Mouse (Mus musculus) kidney, embryonic 16.5 days (tissue): ENCODE data around the gene Axin2. TPM values are rescaled to one million over a fixed set of nuclear protein-coding genes. Genes with fewer than 3 reads are reported as not detected.
A peak's percentile ranks its signal among the peaks of the same experiment; 100 is the strongest.

Source experiments
- ATAC-seq: fragments of 200-750 bp; cut with Nextera tagmentation; 2 replicates; pipeline ENCODE4 v1.8.0; 2017; ENCODE audit warnings: moderate TSS enrichment; ENCODE audit not compliant: low FRiP score, low TSS enrichment
- H3K27ac ChIP-seq: fragments of 300-500 bp; sonication (generic); 2 replicates; pipeline ENCODE4 v1.5.1; 2014; ENCODE audit warnings: low read length
- H3K27me3 ChIP-seq: fragments of 300-500 bp; sonication (generic); 2 replicates; pipeline ENCODE4 v1.6.1; 2014; ENCODE audit warnings: low read length, control low read depth, mixed read lengths; ENCODE audit not compliant: insufficient read depth
- H3K36me3 ChIP-seq: fragments of 300-500 bp; sonication (generic); 2 replicates; pipeline ENCODE4 v1.6.1; 2014; ENCODE audit warnings: low read length, control low read depth, mixed read lengths; ENCODE audit not compliant: insufficient read depth
- H3K4me1 ChIP-seq: fragments of 300-500 bp; sonication (generic); 2 replicates; pipeline ENCODE4 v1.6.1; 2014; ENCODE audit warnings: low read length, control low read depth, mixed read lengths; ENCODE audit not compliant: insufficient read depth
- H3K4me2 ChIP-seq: fragments of 300-500 bp; sonication (generic); replicated peaks from 2 replicates; pipeline ENCODE4 v1.6.1; 2014; ENCODE audit warnings: low read depth, low read length
- H3K4me3 ChIP-seq: fragments of 300-500 bp; sonication (generic); 2 replicates; pipeline ENCODE4 v1.5.1; 2014; ENCODE audit warnings: mild to moderate bottlenecking, low read length
- H3K9ac ChIP-seq: fragments of 300-500 bp; sonication (generic); replicated peaks from 2 replicates; pipeline ENCODE4 v1.6.1; 2014; ENCODE audit warnings: low read length
- H3K9me3 ChIP-seq: fragments of 300-500 bp; sonication (generic); 2 replicates; pipeline ENCODE4 v1.6.1; 2016; ENCODE audit warnings: low read length, control low read depth
- WGBS: fragments of 180-500 bp; shearing (Covaris S2); extraction: QIAGEN DNeasy Blood & Tissue Kit; methylation state at CpG from one replicate; pipeline ENCODE4 v1.1.7; 2014; 5-methylcytosine and 5-hydroxymethylcytosine counted together
- polyA plus RNA-seq: library from polyadenylated mRNA; unstranded; fragments of >200 nt; fragmentation: Nextera tagmentation; extraction: Ambion mirVana; gene quantifications from 2 replicates; pipeline ENCODE4 v1.2.1, GENCODE M21; 2015

Gene Axin2
- polyA plus RNA-seq, 1 experiment from 2014 or later = 4.7 TPM

DNA sequence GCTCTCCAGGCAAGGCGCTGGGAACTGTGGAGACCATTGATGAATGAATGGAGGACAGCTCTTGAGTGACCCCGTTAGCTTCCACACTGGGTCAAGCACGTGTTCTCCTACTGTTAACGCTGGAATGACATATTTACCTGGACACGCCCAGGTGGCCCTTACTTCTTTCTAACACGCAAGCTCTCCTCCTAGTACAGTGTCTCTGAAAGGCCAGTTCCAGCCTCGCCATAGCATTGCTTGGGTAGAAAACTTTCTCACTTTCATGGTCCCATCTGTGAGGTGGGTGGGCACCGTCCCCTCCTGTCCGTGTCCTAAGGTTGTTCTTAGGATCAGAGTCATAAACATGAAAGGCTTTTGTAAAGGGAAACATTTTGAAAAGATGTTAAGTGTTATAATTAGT, 5.7 kb downstream of the Axin2 start:
- Histone ChIP-seq H3K27me3 (no peaks in the 10 kb centered on the region), H3K4me1 (peaks cover 76% of the 10 kb centered on the region), H3K36me3 (no peaks in the 10 kb centered on the region), H3K9ac (no peak overlapping the region), H3K4me2 (peak overlapping the region; percentile 81), H3K9me3 (no peaks in the 10 kb centered on the region), H3K27ac (no peak overlapping the region), H3K4me3 (no peak overlapping the region)
- 60% methylated on average over 9 of the region's 9 CpGs for WGBS
- no peak for ATAC-seq

DNA sequence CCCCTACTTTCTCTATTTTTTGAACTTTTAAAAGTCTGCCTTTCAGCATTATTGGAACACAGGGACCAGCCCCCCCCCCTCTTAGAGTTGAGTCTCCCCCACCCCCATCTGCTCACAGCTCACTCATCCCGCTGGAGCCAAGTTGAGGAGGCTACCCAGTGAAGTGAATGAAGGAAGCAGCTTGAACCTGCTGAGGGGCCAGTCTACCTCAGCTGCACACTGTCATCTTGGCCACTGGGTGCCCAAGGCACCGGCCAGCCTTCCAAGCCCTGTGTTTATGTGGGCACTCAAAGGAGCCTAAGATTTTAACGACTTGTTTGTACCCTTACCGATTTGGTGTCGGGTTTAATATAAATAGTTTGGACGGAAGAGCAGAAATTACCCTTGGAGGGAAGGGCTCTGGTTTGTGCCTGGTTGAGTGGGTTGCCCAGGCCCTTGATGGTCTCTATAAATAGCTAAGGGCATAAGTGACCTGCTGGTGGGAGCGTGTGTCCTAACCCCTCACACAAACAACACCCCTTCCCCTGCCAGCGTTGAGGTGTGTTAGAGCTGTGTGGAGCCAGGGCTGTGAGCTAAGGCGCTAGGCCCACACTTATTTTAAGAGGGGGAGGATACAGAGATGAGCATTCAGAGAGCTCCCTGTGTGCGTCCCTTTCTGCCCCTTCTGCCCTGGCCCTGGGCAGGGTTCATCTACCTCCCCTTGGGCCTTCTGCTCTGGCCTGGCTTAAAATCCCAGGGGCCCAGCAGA, 6.4 kb downstream of the Axin2 start:
- ATAC-seq = no peak
- Histone ChIP-seq H3K27me3 (no peaks in the 10 kb centered on the region), H3K4me2 (peak overlapping the region; percentile 15; the same call in 1 of the 2 replicates), H3K4me1 (peaks cover 77% of the 10 kb centered on the region), H3K9ac (peak overlapping the region; percentile 10), H3K27ac (no peak overlapping the region), H3K9me3 (no peaks in the 10 kb centered on the region), H3K4me3 (no peak overlapping the region), H3K36me3 (peaks cover 2% of the 10 kb centered on the region)
- WGBS = 36% methylated on average over 10 of the region's 10 CpGs

GRCm38 (mm10) chr11:108927093-108927444, 6.9 kb downstream of the Axin2 start:
- H3K9ac ChIP-seq = peak overlapping the region; percentile 10
- H3K4me2 ChIP-seq = peak overlapping the region; percentile 15; the same call in 1 of the 2 replicates
- no peak overlapping the region for H3K27ac ChIP-seq
- peaks cover 7% of the 10 kb centered on the region for H3K36me3 ChIP-seq
- ATAC-seq = no peak
- H3K9me3 ChIP-seq = no peaks in the 10 kb centered on the region
- peaks cover 77% of the 10 kb centered on the region for H3K4me1 ChIP-seq
- no peak overlapping the region for H3K4me3 ChIP-seq
- H3K27me3 ChIP-seq = no peaks in the 10 kb centered on the region
- 38% methylated on average over 13 of the region's 13 CpGs for WGBS

DNA sequence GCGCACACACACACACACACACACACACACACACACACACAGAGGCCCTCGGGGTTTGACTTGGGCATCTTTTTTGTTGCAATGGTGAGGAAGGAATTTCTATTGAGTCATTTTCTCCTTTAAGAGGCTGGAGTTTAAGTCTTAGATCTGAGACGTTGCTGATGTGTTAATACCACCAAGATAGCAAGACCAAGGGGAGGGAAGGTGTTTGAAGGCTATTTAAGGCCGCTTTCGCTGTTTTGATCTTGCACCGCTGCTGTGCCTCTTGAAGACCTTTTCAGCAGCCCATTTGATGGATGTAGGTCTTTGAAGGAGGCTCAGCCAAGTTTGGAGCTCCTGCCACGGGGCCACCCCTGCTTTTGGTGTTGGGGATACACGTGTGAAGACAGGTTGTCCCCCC, 7.9 kb downstream of the Axin2 start:
- Histone ChIP-seq H3K27me3 (no peaks in the 10 kb centered on the region), H3K4me2 (no peak overlapping the region), H3K4me3 (no peak overlapping the region), H3K27ac (no peak overlapping the region), H3K9me3 (no peaks in the 10 kb centered on the region), H3K4me1 (peaks cover 70% of the 10 kb centered on the region), H3K9ac (no peak overlapping the region), H3K36me3 (peaks cover 17% of the 10 kb centered on the region)
- ATAC-seq = no peak
- WGBS = 55% methylated on average over 8 of the region's 8 CpGs

DNA sequence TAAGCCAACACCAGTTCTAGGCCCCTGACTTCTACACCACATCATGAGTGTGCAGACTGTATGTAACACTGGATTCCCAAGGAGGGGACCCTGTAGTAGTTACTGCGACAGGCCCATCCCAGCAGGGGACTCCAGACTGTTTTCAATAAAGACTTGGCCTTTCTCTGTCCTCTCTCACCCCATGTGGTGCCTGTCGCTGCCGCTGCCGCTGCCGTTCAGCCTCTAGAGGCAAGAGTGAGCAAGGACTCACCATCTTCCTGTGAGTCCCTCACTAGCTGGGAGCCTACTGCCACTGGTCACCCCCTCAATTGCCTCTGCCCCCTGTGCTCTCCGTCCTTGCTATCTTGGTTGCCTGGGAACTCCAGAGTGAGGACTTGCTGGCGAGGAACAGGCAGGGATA, 8.6 kb downstream of the Axin2 start:
- H3K27ac ChIP-seq = no peak overlapping the region
- no peaks in the 10 kb centered on the region for H3K27me3 ChIP-seq
- no peak overlapping the region for H3K4me2 ChIP-seq
- peaks cover 64% of the 10 kb centered on the region for H3K4me1 ChIP-seq
- no peak overlapping the region for H3K9ac ChIP-seq
- no peak for ATAC-seq
- 33% methylated on average over 7 of the region's 7 CpGs for WGBS
- H3K4me3 ChIP-seq = no peak overlapping the region
- no peaks in the 10 kb centered on the region for H3K9me3 ChIP-seq
- H3K36me3 ChIP-seq = peaks cover 18% of the 10 kb centered on the region

DNA sequence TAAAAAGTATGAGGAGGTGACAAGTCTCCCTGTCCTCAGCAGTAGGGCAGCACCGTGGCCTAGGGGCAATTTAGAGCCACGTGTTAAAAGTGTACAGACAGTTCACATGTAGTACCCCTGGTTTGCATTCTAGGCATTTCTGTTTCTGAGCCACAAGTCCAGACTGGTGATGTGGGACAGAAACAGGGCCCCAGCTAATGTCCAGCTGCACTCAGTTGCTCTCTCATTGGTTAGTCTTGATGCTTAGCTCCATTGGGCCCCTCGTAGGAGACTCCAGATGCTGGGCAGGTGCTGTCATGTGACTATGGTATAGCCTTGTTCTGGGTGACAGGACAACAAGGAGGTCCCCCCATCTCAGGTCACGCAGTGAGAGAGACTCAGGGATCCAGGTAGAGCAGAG, 9.0 kb downstream of the Axin2 start:
- ATAC-seq = no peak
- H3K4me1 ChIP-seq = peaks cover 60% of the 10 kb centered on the region
- peaks cover 18% of the 10 kb centered on the region for H3K36me3 ChIP-seq

GRCm38 (mm10) chr11:108929700-108930099, 9.6 kb downstream of the Axin2 start:
- Histone ChIP-seq H3K9me3 (no peaks in the 10 kb centered on the region), H3K4me3 (no peak overlapping the region), H3K9ac (no peak overlapping the region), H3K36me3 (peaks cover 23% of the 10 kb centered on the region), H3K4me1 (peaks cover 54% of the 10 kb centered on the region), H3K4me2 (no peak overlapping the region), H3K27ac (no peak overlapping the region), H3K27me3 (no peaks in the 10 kb centered on the region)
- no peak for ATAC-seq
- 59% methylated on average over 6 of the region's 6 CpGs for WGBS

More for the DNA sequence above, 9.0 kb downstream of the Axin2 start:
- H3K27ac ChIP-seq = no peak overlapping the region
- H3K4me3 ChIP-seq = no peak overlapping the region
- 45% methylated on average over 4 of the region's 4 CpGs for WGBS
- no peaks in the 10 kb centered on the region for H3K27me3 ChIP-seq
- no peak overlapping the region for H3K9ac ChIP-seq
- H3K4me2 ChIP-seq = no peak overlapping the region
- H3K9me3 ChIP-seq = no peaks in the 10 kb centered on the region

- no peaks in the 10 kb centered on the region for H3K27me3 ChIP-seq
- H3K4me3 ChIP-seq = no peak overlapping the region
- H3K4me2 ChIP-seq = 0 out of 2 replicates have a peak overlapping the region, but pooled peaks have one; percentile 6
- WGBS = 62% methylated on average over 2 of the region's 3 CpGs
- H3K36me3 ChIP-seq = peaks cover 23% of the 10 kb centered on the region
- 0 out of 2 replicates have a peak, but pooled peaks have one; percentile 21 for ATAC-seq
- H3K9ac ChIP-seq = no peak overlapping the region
- H3K27ac ChIP-seq = no peak overlapping the region
- H3K4me1 ChIP-seq = peaks cover 52% of the 10 kb centered on the region
- no peaks in the 10 kb centered on the region for H3K9me3 ChIP-seq
These were observed 10.5 kb downstream of the Axin2 start for GRCm38 (mm10) chr11:108930612-108931011.

DNA sequence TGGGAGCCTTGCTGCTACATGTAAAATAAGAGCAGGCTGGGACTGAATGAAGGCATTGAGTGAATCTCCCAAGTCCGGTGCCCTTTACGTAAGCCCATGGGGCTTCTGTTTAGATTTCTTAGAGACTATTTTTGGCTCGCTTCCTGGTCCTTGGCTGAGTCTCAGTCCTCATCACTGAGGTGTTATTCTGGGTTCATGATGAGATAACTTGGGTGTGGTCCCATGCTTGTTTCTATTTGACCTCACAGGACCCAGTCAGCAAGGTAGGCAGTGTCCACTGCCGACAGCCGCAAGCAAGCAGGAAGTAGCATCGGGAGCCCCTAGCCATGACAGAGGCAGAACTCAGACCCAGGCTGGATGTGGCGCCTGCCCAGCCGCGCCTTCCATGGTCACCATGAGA, 13.7 kb downstream of the Axin2 start:
- Histone ChIP-seq H3K36me3 (peaks cover 34% of the 10 kb centered on the region), H3K4me1 (peaks cover 30% of the 10 kb centered on the region), H3K4me3 (no peak overlapping the region), H3K9me3 (no peaks in the 10 kb centered on the region), H3K27me3 (no peaks in the 10 kb centered on the region), H3K4me2 (no peak overlapping the region), H3K27ac (no peak overlapping the region), H3K9ac (no peak overlapping the region)
- no peak for ATAC-seq
- 71% methylated on average over 9 of the region's 9 CpGs for WGBS

GRCm38 (mm10) chr11:108935128-108935868, 15.1 kb downstream of the Axin2 start:
- Histone ChIP-seq H3K27me3 (no peaks in the 10 kb centered on the region), H3K4me2 (no peak overlapping the region), H3K4me1 (peaks cover 16% of the 10 kb centered on the region), H3K27ac (no peak overlapping the region), H3K36me3 (peaks cover 44% of the 10 kb centered on the region), H3K9me3 (no peaks in the 10 kb centered on the region), H3K9ac (no peak overlapping the region), H3K4me3 (no peak overlapping the region)
- ATAC-seq = no peak
- 55% methylated on average over 18 of the region's 18 CpGs for WGBS
